Mouse (Mus musculus) heart, postnatal 10 days (tissue): Measurements from ENCODE around the gene Qsox1. TPM values are rescaled to one million over a fixed set of nuclear protein-coding genes. Genes with fewer than 3 reads are reported as not detected.

Experiments
- DNase-seq, 2 experiments: peaks; one replicate each; pipeline ENCODE4 v3.0.0; 2021
- intact Hi-C: fragments of 180-260 bp; cut with DNase I; formaldehyde crosslinking; loops from one replicate; pipeline ENCODE4 v1.15.1; 2025
- total RNA-seq, 2 experiments: library from RNA; stranded (reverse); gene quantifications; 2 replicates each; pipeline ENCODE4 v1.2.3; 2021

Qsox1 gene
- 10 to 100 TPM; 64.9 to 69.7 TPM for total RNA-seq

DNA sequence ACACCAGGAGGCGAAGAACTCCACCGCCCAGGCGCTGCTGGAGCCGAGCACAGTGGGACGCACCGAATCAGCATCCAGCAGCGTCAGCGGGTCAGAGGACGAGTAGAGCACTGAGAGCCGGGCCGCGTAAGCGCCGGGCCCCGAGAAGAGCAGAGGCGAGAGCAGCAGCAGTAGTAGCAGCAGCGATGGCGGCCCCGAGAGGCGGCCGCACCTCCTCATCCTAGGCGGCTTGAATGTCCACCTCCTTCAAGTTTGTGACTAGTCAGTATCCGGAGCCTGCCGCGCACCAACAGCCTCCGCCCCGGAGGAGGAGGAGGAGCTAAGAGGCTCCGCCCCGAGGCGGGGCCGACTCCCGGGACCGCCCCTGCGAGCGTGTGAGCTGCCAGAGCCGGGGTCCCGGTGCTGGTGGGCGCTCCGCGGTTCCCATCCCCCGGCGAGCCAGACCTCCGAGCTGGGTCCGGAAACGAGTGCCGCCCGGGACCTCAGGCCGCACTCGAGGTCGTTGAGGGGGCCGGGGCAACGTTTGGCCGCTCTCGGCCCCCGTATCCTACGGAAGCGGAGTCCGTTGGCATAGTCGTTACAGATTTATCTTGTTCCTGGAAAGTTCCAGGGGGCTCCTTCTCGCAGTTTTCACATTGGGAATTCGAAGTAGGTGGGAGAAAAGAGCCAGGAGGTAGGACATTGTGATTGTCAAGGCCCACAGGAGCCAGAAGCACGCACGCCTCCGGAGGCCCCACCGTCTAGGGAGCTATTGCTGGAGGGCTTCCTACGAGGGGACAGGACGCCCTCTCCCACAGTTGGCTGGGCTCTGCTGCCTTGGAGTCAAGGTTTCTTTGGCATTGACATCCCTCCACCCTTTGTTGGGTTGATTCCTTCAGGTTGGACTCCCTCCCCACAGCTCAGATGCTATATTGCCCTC is at the start of gene Qsox1:
TSS of gene Qsox1 (minus strand) at position 309 of the 919 bp plus-strand sequence.
- peak; percentile 90 for DNase-seq
- intact Hi-C loops, result no loop called here

DNA sequence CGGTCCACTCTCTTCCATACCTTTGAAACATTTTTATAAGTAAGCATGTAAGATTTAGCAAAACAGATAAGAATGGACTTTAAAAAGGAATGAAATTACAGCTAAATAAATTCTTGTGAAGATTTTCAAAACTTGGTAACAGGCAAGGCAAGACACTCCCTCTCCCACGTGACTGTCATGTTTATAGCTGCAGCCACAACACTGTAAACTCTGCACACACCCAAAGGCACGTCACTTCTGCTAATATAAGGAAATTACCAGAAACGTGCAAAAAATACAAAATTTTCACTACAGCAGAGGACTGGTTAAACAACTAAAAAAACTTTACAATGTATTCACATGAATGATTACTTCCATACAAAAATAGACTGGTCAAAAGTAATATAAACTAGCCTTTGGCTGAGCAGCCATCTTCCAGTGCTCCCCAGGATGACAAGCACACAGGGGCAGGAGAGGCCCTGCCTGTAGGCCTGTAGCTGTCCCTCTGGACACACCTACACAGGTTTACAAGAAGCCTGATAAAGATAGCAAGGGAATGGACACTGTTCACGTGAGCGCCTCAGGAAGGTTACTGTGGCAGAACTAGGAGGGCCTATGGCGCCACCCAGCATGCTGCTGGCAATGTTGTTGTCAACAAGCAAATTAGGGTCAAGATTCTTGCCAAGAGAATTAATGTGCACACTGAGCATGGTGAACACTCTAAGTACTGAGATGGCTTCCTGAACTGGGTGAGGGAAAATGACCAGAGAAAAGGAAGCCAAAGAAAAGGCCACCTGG is 42.4 kb upstream of the Qsox1 start:
- intact Hi-C loops, result no loop called here
- peak in 1 of 2 experiments; percentile 5 for DNase-seq

DNA sequence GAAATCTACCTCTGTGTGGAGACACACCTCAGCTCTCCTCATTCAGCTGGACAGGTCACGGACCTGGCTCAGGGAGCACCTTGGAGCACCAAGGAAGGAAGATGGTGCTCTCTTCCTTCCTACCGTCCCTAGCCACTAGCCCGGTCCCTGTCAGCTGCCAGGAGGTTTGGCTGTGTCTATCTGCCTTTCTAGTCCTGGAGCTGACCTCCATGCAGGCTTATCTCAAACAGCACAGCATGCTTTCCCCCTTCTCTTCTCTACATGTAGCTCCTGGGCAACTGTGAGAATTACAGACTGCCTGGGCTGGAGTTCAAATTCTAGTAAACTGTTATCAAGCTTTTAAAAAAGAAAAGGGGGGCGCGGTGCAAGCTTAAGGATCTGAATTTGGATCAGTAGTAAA is 40.3 kb upstream of the Qsox1 start:
- intact Hi-C loops, result no loop called here
- DNase-seq, result no peak

DNA sequence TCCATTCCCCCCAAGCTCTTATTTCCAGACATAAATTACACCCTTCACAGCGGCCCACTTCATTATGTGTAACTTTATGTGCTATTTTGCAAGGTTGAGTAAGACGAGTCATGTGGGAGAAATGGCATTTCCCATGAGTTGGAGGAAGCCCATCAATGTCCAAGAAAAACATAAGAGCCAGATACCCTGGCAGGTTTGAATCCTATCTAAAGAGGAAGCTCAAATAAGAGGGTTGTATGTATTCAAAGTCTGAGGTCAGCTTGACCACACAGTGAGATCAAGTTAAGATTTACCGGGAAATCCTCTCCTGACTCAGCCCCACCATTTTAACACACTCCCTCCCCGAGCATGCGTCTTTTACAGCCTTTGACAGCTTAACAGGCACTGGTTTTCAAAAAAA is 31.5 kb upstream of the Qsox1 start:
- DNase-seq, result no peak
- intact Hi-C loops, result no loop called here

DNA sequence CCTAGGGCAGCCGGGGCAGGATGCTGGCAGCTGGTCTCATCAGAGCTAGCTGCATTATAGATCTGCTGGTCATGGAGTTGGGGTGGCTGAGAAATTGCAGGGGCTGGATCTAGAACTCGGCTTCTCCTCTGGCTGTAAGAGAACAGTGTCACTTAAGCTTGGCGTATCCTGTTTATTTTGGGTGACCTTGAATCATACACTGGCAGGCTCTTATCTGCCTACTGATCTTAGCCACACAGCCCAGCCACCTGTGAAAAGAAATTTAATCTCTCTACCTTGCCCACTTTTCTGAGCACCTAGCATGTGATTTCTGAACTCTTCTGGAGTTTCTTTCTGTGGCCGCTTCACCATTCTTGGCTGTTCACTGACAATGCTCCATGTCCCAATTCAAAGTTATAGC is 30.8 kb upstream of the Qsox1 start:
- intact Hi-C loops, result no loop called here
- no peak for DNase-seq

DNA sequence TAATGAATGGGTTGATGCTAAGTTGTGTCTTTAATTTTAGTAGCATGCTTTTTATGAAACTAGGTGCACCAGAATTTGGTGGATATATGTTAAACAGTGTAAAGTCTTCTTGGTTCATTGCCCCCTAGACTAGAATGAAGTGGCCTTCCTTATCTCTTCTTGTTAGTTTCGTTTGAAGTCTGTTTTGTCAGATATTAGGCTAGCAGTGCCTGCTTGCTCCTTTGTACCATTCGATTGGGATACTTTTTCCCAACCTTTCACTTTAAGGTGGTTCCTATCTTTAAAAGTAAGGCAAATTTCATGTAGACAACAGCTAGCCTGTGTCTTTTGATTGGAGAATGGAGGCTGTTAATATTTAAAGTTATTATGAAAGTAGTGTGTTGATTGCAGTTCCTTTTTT is 23.0 kb upstream of the Qsox1 start:
- intact Hi-C loops, result no loop called here
- DNase-seq, result no peak

DNA sequence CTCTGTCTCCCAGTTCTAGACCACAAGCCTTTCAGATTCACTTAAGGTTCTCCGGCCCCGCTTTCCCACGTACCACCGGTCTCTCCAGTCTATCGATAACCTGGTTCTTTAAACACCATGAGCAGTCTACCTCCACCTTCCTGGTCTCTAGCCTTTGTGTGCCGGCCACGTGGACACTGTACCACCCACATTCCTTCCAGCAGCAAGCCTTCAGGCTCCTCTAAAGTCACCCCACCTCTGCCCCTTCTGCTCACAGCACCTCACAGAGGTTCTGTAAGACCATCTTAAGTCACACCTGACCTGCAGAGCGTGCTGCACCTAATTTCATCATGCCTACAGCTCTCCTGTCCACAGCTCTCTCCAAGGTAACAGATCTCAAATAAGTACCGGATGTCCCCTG is 20.9 kb upstream of the Qsox1 start:
- DNase-seq, result no peak
- intact Hi-C loops, result no loop called here

DNA sequence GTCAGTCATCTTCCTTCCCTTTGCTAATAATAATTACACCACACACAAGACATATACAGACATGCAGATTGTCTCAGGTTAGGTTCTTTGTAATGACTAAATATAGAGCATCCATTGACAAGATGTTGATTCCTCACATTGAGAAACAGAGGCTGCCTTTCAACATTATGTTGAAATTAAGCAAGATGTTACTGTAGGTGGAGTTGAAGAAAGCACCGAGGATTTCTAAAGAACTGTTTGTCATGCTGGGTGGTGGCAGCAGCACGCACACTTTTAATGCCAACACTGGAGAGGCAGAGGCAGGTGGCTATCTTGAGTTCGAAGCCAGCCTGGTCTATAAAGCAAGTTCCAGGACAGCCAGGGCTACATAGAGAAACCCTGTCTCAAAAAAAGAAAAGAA is 19.3 kb upstream of the Qsox1 start:
- intact Hi-C loops, result no loop called here
- no peak for DNase-seq

DNA sequence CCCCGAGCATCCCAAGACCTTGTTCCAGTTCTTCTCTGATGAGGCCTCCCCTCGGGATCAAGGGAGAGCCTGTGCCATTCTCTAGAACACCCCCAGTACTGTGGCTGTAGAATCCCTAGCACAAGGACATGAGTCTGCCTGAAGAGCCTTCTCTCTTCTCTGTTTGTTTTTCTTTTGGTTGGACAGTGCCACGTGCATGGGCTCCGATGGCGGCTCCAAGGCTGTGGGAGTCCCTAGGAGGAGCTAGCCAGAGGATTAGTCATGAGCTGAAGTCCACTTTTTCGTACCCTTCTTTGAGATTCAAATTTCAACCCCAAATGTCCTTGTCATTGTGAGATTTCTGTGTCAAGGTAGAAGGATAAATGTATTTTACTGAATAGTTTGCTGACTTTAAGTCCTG is 18.2 kb upstream of the Qsox1 start:
- intact Hi-C loops, result no loop called here
- DNase-seq, result no peak

DNA sequence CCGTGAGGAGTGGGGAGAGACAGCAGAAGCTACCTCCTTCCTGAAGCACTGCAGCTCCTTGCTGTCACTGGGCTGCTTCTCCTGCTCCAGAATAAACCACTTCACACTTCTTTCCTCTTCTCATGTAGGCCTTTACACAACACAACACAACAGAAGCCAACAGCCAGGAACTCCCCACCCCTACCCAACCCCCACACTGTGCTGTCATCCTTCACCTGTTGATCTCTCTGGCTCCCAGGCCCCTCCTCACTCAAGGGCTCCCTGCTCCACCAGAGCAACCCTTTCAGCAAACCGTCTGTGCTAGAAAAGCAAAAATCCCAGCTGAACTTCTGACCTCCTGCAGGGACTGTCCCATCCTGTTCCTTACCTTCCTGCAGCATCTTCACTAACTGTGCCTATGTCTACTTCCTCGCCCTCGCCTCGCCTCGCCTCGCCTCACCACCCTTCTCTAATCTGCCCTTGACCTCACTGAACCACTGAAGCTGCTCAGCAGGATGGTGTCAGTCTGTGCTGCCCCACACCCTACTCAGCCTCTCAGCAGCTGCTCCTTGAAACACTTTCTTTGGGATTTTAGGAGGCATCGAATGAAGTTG is 15.1 kb upstream of the Qsox1 start:
- intact Hi-C loops, result no loop called here
- DNase-seq, result no peak

DNA sequence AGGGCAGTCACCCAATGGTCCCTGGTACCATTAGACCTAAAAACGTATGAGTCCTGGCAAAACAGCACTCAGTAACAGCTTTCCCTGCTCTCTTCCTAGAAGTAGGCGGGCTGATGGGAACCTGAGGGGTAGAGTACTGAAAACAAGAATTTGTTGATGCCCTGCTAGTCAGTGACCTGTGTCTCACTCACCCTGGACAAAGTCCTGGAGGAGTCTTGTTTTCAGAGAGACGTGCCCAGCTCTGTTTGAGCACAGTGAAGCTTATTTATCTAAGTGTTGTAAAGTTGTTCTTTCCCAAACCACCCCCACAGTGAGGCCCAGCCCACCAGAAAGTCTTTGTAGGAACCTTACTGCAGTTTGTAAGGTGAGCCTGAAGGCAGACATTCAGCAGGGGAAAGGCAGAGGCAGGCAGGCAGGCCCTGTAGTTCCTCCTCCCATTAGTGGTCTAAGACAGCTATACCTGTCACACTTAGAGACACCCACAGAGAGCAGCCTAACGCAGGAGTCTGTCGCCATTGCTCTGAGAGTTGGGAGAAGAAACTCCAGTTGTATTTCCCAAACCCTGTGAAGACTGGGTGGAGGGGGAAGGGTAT is 14.2 kb upstream of the Qsox1 start:
- intact Hi-C loops, result no loop called here
- no peak for DNase-seq

DNA sequence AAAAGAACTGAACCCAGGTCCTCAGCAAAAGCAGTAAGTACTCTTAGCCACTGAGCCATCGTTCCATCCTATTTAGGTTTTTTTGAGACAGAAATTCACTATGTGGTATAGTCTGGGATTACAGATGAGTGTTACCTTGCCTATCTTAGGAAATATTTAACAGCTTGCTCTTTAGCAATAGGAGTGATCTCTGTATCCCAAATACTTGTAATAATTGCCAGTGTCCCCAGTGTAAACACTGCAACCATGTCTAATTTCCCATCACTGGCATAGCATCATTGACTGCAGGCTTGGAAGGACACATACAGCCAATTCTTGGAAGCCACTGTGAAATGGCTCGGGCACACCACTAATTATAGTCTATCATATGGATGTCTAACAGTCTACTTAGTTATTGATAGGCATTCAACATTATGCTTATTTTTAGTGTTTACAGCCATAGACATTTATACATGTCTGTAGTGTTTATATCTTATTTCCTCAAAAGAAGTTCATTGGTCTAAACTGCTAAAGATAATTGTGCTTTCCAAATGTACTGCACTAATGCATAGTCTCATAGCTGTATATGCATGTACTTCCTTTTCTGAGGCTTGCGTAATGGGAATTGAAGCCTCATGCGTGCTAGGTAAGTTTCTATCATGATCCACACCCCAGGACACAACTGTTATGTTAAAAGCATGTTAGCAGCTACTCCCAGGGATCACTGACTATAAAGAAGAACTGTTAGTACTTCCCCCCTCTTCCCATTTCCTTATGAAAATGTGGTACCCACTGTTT is 13.4 kb upstream of the Qsox1 start:
- DNase-seq, result no peak
- intact Hi-C loops, result no loop called here

DNA sequence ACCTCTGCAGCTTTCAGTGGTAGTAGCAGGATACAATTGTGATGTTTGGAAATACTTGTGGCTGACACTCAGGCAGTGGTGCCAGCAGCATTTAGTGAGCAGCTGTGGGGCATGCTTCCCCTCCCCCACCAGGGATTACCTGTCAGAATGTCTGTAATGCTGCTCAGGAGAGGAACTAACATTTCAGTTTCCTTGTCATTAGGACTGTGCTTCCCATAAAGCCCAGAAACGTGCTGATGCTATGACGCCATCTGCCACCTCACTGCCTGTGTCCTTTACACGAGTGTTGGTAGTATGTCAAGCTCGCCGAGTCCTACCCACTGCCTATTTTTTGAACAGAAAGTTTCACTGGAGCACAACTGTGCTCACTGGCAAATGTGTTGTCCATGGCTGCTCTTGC is 8.0 kb upstream of the Qsox1 start:
- intact Hi-C loops, result no loop called here
- DNase-seq, result no peak

DNA sequence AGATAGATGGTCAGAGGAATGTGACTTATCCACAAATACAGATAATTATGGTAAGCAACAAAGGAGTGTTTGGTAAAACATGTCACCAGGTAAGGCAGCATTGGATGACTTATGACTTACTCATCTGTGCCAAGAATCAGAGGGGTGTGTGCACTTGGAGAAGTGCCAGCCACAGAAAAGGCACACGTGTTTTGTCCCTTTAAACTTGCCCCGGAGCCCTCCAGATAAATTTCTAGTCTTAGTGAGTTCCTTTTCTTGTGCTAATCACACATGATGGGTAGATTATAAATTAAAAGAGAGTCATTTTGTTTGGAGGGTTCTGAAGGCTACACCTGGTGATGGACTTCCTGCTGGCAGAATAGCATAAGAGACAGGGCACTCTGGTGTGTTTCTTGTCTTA is 3.5 kb upstream of the Qsox1 start:
- DNase-seq, result no peak
- intact Hi-C loops, result no loop called here

DNA sequence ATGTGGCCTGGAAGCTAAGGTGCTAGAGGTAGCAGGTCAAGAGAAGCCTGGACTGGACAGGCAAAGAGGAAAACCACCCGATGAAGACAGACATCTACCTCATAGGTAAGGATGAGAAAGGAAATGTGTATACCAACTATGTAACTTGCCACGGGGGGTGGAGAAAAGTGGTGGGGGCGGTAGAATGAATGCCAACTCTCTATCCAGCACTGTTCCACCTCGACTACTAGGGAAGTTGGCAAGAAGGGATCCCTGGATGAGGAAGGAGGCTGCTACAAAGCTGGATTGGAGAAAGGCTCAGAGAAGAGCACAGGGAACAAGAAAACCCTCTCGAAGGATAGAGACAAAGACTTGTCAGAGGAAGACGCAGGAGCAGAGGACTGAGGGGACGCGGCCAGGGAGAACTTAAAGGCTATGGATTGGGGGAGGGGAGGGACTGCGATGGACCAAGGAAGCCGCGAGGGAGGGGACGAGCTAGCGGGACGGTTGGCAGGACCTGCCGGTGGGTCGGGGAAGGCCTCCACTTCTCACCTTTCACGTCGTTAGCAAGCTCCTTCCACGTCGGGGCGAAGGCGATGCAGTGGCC is 601 bp downstream of the Qsox1 start:
- no peak for DNase-seq

DNA sequence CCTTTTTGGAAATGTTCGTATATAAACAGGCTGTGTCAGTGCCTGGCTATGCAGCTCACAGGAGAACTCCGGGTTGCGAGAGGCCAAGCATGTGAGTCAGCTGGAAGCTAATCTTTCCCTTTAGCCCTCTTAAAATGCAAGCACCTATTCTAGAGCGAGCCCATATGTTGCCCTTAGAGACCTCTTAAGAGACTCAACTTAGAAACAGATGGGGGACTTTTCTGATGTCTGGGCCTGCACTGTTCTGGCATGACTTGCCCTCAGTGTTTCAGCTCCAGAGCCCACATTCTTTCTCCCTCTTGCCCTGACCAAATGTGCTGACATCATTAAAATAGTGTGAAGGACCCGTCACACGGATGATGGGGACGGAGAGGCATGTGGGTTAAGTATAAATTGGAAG is 2.1 kb downstream of the Qsox1 start:
- peak; percentile 54 to 64 for DNase-seq
- intact Hi-C loops, result no loop called here

More for the DNA sequence above, 601 bp downstream of the Qsox1 start:
- intact Hi-C loops, result no loop called here

DNA sequence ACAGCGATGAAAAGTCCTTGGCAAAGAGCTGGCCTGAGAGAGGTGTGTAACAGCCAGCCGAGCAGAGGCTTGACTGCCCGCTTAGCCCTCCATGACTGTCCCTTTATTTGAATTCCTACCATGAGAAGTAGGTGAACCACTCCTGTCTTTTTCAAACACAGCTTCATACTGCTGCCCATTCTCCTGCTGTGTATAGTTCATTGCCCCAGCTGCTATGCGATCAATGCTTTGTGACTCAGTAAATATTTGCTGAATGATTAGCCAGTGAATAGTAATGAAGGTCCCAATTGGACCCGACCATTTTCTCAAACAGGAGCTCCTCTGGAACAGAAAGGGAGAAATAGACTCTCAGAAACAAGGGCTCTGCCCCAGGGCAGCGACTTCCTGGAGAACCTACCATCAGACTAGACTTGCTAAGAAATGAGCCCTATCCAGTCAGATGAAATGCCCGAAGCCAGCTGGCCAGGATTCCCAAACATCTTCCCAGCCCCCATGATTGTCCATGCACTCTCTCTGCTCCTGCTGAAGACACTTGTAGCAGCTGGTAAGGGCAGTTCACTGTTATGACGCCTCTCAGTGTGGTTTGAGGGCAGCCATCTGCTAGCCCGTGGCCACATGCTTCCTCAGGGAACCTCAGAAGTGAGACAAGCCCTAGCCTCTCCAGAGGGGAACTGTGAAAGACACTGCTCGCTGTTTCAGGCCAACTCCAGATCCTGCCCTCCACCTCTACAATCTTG is 2.8 kb downstream of the Qsox1 start:
- intact Hi-C loops, result no loop called here
- peak; percentile 65 to 70 for DNase-seq

DNA sequence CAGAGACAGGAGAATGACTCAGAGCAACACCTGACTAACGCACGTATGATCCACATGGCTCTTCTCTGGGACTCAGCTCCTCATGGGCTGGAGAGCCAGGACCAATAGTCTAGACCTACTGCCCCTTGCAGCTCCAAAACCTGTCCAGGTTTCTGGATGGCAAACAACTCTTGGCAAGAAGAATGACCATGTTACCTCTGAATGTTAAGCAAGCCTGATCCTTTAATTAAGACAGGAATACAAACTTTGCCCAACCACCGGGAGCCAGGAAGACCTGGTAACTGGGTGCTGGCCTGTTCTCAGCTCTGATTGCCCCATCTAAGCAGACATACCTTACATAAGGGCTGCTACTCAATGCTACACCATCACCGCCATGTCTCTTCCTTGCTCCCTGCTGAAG is 4.4 kb downstream of the Qsox1 start:
- intact Hi-C loops, result no loop called here

DNA sequence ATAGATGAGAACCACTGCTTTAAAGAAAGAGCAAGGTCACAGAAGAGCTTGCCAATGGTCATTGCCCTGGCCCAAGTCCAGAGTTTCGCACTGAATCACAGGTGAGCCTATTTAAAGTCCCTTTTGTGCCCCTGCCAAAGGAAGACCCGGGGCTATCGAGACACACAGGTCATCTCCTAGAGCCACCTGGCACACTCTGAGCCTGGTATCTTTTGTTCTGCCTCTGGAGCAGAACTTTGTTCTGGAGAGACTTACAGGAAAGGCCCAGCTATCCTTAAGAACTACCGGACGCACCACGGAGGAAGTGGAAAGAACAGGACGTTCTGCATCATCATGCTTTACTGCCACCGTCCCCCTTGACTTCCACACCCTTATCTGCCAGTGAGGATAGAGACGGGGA is 7.1 kb downstream of the Qsox1 start:
- intact Hi-C loops, result no loop called here

More for the DNA sequence above, 4.4 kb downstream of the Qsox1 start:
- no peak for DNase-seq

More for the DNA sequence above, 7.1 kb downstream of the Qsox1 start:
- no peak for DNase-seq
